Mouse (Mus musculus) regulatory T cell (primary cell): Measurements from ENCODE around the gene Abca4.

ENCODE experiments used
- in situ Hi-C: fragments of 300-600 bp; cut with MboI, MseI; formaldehyde crosslinking; loops from one replicate; pipeline ENCODE4 v1.15.1; 2025; ENCODE audit warnings: high pct_unique_total_duplicates

The Abca4 gene

DNA sequence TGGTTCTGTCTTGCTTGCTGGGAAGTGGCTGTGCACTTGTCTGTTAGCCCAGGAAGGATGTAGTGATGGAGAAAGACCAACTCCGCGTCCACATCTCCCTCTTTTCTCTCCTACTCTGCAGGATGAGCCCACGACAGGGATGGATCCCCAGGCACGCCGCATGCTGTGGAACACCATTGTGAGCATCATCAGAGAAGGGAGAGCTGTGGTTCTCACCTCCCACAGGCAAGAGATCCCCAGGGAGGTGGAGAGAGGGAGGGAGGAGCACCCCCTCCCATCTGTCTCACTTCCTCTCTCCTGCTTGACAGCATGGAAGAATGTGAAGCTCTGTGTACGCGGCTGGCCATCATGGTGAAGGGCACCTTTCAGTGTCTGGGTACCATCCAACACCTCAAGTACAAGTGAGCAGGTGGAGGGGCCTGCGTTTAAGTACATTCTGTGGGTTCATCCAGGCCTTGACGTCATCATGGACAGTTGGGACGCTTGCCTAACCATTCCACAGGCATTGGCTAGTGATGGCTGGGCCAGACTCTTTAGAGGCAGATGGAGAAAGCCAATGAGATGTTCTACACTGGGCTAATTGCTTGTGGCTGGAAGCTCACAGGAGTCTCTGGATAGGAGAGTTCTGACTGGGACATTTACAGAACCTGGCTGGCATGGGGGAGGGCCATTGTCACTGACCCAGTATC lies 126.5 kb downstream of the Abca4 start:
- in situ Hi-C loops = no loop called here

DNA sequence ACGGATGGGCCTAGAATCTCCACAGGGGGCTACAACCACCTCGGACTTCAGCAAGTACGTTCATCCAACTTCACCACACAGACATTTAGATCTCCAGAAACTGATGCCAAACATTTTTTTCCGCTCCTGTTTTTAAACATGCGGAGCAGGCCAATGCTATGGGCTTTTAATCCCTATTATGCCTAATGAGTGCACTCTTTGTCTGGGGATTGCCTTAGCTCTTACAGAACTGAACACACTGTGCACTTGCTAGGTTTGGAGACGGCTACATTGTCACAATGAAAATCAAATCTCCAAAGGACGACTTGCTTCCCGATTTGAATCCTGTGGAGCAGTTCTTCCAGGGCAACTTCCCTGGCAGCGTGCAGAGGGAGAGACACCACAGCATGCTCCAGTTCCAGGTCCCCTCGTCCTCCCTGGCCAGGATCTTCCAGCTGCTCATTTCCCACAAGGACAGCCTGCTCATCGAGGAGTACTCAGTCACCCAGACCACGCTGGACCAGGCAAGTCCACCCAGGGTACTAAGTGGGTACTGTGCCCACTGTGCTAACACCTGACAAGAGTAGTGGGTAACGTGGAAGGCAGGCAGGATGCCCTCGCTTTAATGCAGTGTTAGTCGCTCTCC lies 129.4 kb downstream of the Abca4 start:
- in situ Hi-C loops = no loop called here

DNA sequence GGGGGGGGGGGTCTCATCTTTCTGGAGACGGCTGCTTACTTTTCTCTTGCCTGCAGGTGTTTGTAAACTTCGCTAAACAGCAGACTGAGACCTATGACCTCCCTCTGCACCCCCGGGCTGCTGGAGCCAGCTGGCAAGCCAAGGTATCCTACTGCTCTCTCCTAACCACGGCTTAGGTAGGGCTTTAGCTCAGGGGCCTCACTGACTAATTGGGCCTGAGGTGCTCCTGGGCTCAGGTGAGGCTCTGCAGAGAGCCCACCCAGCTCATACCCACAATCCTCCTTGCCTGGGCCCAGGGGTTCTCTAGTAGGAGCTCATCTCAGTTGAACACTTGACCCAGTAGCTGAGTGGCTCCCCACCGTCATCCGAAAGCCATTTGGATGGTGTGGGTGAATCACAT lies 131.8 kb downstream of the Abca4 start:
- in situ Hi-C loops = loop anchor here (25.0 kb wide), 1 partner anchor 286 kb away; no protein-coding TSS in a partner anchor

- in situ Hi-C loops = loop anchor here (25.0 kb wide), 1 partner anchor 285 kb away; no protein-coding TSS in a partner anchor
Measured at GRCm38 (mm10) chr3:122176706-122177390, 132.6 kb downstream of the Abca4 start.

- in situ Hi-C loops = loop anchor here (25.0 kb wide), 1 partner anchor 278 kb away; no protein-coding TSS in a partner anchor
Measured at GRCm38 (mm10) chr3:122184109-122184508, 139.9 kb downstream of the Abca4 start.

GRCm38 (mm10) chr3:122186975-122187374 lies 142.7 kb downstream of the Abca4 start:
- in situ Hi-C loops = loop anchor here (25.0 kb wide), 1 partner anchor 275 kb away; no protein-coding TSS in a partner anchor

- in situ Hi-C loops = loop anchor here (25.0 kb wide), 1 partner anchor 266 kb away; no protein-coding TSS in a partner anchor
Measured at GRCm38 (mm10) chr3:122196621-122197298, 152.5 kb downstream of the Abca4 start.

- in situ Hi-C loops = loop anchor here (25.0 kb wide), 1 partner anchor 264 kb away; no protein-coding TSS in a partner anchor
Measured at GRCm38 (mm10) chr3:122198532-122198931, 154.3 kb downstream of the Abca4 start.

GRCm38 (mm10) chr3:122198966-122199381 lies 154.7 kb downstream of the Abca4 start:
- in situ Hi-C loops = loop anchor here (25.0 kb wide), 1 partner anchor 263 kb away; no protein-coding TSS in a partner anchor

DNA sequence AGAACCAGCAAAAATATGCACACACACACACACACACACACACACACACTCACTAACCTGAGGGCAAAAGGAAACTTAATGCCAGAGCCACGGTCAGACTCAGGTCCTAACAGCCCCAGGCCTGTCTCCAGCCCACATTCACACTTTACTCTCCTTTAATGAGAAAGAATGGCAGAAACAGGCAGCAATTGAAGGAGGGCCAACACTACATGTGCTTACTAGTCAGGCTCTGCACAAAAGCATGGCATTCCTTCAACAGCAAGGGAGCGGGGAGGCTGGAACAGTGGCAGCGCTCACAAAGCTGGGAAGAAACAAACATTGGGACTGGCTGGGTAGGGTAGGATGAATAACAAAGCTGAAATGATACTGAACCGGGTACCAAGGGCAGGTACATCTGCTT lies 155.4 kb downstream of the Abca4 start:
- in situ Hi-C loops = loop anchor here (25.0 kb wide), 1 partner anchor 263 kb away; no protein-coding TSS in a partner anchor

DNA sequence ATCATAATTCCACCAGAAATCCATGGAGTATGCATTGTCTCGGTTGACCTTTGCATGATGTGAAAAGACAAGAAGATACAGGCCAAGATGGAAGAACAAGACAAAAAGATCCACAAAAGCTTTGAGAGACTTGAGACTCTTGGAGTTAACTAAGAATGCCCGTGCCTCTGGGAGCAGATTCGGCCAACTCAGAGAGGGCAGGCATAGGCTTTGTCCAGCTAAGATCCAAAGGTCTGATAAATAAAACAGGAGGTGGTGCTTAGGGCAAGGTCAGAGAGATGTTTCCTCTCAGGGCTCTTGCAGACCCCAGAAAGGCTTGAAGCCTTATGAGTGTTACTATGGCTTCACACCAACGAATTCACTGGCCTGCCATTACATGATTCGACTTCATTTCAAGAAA lies 155.8 kb downstream of the Abca4 start:
- in situ Hi-C loops = no loop called here

DNA sequence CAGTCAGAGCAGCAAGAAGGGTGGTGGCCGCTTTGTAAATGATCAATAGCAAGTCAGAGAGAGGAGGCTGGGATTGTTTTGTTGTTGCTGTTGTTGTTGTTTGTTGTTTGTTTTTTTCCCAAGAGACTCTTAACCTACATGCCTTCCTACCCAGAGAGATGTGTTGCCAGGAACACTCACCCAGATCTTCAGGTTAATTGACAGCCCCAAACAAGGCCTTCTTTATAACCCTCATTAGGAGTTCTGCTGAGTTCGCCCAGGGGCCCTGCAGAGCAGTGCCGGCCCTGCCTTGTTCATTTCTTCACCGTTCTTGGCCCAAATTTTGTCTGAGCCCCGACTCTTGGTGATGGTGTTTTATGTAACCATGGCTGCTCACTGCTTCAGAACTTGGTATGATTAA lies 156.2 kb downstream of the Abca4 start:
- in situ Hi-C loops = no loop called here

DNA sequence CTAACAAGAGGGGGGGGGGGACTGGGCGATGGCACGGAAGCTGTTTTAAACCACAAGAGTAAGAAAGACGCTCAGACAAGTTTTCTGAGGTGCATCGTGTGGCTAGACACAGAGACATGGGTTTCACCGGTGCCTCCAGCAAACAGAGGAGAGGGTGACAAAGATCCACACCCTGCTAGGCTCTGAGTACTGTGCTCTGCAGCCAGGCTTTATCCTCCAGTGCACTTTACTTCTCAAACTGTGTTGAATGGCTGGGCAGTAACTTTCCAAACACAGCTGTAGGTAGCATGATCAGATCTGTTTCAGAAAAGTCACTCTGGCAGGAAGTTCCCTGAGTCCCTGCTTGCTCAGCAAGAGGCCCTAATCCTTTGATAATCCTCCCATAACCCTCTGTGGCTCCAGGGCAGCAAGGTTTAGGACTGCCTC lies 158.1 kb downstream of the Abca4 start:
- in situ Hi-C loops = no loop called here

DNA sequence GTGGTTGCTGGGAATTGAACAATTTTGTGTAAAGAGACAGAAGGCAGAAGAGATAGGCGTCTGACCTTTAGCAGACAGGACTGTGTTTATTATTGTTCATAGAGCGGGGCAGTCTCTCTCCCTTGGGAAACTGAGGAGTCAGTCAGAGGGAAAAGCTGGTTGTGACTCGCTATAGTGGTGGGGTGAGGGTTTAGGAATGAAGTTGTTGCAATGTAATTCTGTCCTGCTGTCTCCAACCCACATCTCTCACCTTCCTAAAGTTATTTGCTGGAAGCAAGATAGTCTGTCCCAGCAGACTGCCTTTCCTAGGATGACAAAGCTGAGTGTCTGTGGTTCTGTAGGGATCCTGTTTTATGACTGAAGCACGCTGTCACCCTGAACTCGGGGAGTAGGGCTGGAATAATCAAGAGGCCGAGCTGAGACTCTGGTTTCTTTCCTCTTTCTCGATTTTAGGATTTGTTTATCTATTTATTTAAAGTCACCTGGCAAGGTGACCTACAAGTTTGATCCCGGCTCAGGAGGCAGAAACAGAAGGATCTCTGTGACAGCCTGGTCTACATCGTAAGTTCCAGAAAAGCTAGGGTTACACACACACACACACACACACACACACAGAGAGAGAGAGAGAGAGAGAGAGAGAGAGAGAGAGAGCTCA lies 159.6 kb downstream of the Abca4 start:
- in situ Hi-C loops = no loop called here

DNA sequence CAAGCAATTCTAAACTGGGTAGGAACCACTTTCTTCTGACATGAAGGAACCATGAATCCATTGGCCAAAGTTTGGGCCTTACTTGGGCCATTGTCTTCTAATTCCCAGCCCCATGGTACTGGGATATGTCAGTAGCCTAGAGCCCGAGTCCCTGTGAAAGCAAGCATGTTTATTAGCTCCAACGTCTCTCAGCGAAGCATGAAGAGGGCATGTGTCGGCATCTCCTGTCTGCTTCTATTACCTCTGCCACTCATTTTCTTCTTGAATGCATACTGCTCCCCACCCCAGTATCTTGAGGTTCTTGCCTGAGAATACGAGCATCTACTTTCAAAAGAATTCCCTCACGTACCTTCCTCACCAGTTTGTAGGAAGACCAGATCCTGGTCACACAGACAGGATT lies 161.5 kb downstream of the Abca4 start:
- in situ Hi-C loops = no loop called here

DNA sequence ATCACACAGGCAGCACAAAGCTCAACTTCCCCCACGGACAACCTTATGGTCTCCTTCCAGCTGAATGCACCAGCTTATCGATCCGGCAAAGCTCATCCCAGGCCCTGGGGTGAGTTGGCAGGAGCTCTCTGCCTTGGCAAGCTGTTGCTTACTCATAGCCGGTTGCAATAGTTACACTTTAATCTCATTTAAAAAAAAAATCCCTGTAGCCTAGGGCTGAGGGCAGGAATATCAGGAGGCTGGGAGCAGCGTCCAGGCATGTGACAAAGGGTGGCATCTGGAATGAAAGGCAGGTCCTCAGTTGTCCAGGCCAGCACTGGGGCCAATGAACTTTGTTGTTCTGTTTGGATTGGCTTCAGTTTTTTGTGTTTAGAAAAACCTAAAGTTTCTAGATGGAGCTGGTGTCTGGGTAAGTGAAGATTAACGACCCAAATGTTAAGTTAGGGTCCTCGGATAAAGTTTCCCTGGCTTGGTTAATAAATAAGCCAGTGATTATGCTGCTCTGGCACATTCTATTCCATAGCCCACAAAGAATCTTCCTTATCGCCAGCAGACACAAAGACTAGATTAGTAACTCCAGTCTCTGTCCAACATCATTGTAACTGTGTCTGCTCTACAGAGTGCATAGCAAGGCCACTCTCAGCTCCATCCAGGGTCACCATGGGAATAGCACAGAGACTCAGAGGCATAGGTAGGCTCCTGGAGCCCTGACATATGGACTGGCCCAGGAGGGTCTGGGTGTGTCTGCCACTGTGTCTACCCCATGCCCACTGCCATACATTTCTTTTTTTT lies 162.2 kb downstream of the Abca4 start:
- in situ Hi-C loops = no loop called here

GRCm38 (mm10) chr3:122207766-122208165 lies 163.5 kb downstream of the Abca4 start:
- in situ Hi-C loops = no loop called here

DNA sequence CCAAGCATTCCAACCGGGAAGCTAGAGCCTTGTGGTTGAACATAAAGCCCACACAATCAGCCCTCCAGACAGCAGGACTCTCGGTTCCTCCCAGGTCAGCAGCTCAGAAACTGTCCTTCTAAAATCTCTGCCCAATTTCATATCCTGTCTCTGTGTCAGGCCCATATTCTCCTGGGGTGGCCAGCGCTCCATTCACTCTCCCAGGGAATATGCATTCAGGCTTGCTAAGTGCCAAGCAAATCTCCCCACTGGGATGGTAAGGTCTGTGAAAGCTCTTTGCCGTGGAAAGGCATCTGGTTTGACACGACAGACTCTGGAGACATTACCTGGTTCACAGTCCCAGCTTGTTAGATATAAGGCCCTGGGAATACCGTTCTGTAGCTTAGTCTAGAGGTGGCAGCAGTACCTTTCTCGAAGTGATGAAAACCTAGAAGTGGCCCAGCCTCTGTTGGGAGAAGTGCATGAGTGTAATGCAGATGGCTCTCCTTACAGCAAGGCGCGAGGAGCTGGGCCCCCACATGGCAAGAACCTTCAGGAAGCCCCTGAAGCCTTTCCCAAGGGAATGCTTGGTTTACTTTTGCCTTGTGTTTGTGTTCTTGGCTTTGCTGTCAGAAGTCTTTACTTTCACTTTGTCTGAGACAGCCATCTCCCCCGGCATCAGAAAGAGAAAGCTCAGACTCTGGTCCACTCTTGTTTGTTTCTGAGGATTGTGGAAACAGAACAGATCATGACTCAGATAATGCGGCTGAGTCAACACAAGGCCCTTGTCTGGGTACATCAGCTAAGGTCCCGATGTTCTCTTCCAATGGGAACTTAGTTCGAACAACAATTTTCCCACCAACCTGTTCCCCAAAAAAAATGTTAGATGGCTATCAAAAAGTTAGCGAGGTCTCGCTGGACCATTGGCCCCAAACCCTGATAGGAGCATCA lies 164.3 kb downstream of the Abca4 start:
- in situ Hi-C loops = no loop called here

- in situ Hi-C loops = no loop called here
Measured at GRCm38 (mm10) chr3:122209511-122209910, 165.3 kb downstream of the Abca4 start.
